Mouse (Mus musculus) CD4-positive, CD25-positive, alpha-beta regulatory T cell, adult 9 weeks (primary cell): ENCODE results near the gene Smad9. TPM values are rescaled to one million over a fixed set of nuclear protein-coding genes. Genes with fewer than 3 reads are reported as not detected.

Experiments
- polyA plus RNA-seq: library from polyadenylated mRNA; unstranded; fragments of 100-300 nt; shearing (Covaris generic); gene quantifications from one replicate; pipeline ENCODE4 v1.2.1, GENCODE M21; 2017

The Smad9 gene
- polyA plus RNA-seq: not detected

GRCm38 (mm10) chr3:54755145-54756041 lies at the start of gene Smad9:
Gene Smad9, plus strand, starts transcription at chr3:54755582.

GRCm38 (mm10) chr3:54714253-54714652 lies 41.1 kb upstream of the Smad9 start, which contains the start of gene Gm21958:
Gene Gm21958, minus strand, starts transcription at chr3:54714353.

GRCm38 (mm10) chr3:54735247-54736046 lies 19.9 kb upstream of the Smad9 start, which contains the start of the genes Exosc8 and Alg5:
Gene Exosc8, minus strand, starts transcription at chr3:54735393.
Gene Alg5, plus strand, starts transcription at chr3:54735539.

GRCm38 (mm10) chr3:54807666-54808217 lies 52.4 kb downstream of the Smad9 start, which contains the start of gene Rfxap:
Gene Rfxap, minus strand, starts transcription at chr3:54807791.

Other genes starting within 250 kb of the Smad9 start
- 295 TPM for gene Supt20, start 62.8 kb upstream of the Smad9 start, polyA plus RNA-seq
- gene Gm21958, start 41.2 kb upstream of the Smad9 start, polyA plus RNA-seq: 2.5 TPM
- 195 TPM for gene Exosc8, start 20.2 kb upstream of the Smad9 start, polyA plus RNA-seq
- 114 TPM for gene Alg5, start 20.0 kb upstream of the Smad9 start, polyA plus RNA-seq
- 5.9 TPM for gene Rfxap, start 52.2 kb downstream of the Smad9 start, polyA plus RNA-seq
- gene Sertm1, start 160.3 kb downstream of the Smad9 start, polyA plus RNA-seq: not detected